Mouse (Mus musculus) ES-Bruce4 (cell line): ENCODE results near the gene Cd302.

ENCODE experiments used
- CTCF ChIP-seq: IDR thresholded peaks from one replicate; pipeline ENCODE4 v1.8.1; 2011; ENCODE audit warnings: low read depth, low read length
- EP300 ChIP-seq: IDR thresholded peaks from 2 replicates; pipeline ENCODE4 v1.6.1; 2011; ENCODE audit warnings: low read depth, low read length; ENCODE audit not compliant: insufficient read depth
- POLR2A ChIP-seq: IDR thresholded peaks from one replicate; pipeline ENCODE4 v1.8.1; 2011; ENCODE audit warnings: low read length; ENCODE audit not compliant: insufficient read depth

- no peak for TF ChIP-seq POLR2A
- TF ChIP-seq CTCF, result no peak
- 0 out of 2 replicates have a peak, but pooled peaks have one; percentile 25 for TF ChIP-seq EP300
Measured at GRCm38 (mm10) chr2:60234506-60234905, 49.8 kb downstream of the Cd302 start.
